Mouse (Mus musculus) layer of hippocampus, postnatal 14 days (tissue): Measurements from ENCODE around the gene Evi2b. TPM values are rescaled to one million over a fixed set of nuclear protein-coding genes. Genes with fewer than 3 reads are reported as not detected.

Experiments
- DNase-seq, 2 experiments: peaks; one replicate each; pipeline ENCODE4 v3.0.0; 2021 to 2022; ENCODE audit warnings: low spot score in 2 of 2, mixed read lengths in 1 of 2
- long read RNA-seq, 2 experiments: library from polyadenylated mRNA; stranded (forward); transcript quantifications; one replicate each; pipeline ENCODE4 v2.0.0; 2021
- total RNA-seq, 2 experiments: library from RNA; stranded (reverse); gene quantifications; 2 replicates each; pipeline ENCODE4 v1.2.3; 2021

Evi2b gene
- total RNA-seq, result under 1 TPM; 0.30 to 0.60 TPM
- long read RNA-seq, experiment 1, result 0 reads
- long read RNA-seq, experiment 2, result 0 reads

- no peak for DNase-seq
Observed at GRCm38 (mm10) chr11:79523560-79524309, at the start of gene Evi2b. Gene Evi2b (minus strand): TSS chr11:79523762.

DNA sequence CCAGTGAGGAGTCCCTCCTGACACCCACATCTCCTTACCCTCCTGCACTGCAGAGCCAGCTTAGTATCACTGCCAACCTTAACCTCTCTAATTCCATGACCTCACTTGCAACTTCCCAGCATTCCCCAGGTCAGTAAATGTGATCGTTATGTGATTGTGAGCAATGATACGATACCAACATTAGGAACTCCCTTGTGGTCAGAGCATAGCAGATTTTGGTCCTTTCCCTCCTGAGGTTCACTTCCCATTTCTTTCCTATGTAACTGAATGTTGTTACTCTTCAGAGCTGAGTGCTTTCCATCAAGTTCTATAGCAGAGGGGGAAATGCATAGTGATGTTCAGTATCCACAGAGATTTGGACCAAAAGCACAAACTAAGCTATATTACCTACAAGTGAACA is 46.8 kb upstream of the Evi2b start:
- no peak for DNase-seq

- no peak for DNase-seq
Observed at GRCm38 (mm10) chr11:79568197-79568911, 44.8 kb upstream of the Evi2b start.

GRCm38 (mm10) chr11:79566947-79567346 is 43.4 kb upstream of the Evi2b start:
- no peak for DNase-seq

DNA sequence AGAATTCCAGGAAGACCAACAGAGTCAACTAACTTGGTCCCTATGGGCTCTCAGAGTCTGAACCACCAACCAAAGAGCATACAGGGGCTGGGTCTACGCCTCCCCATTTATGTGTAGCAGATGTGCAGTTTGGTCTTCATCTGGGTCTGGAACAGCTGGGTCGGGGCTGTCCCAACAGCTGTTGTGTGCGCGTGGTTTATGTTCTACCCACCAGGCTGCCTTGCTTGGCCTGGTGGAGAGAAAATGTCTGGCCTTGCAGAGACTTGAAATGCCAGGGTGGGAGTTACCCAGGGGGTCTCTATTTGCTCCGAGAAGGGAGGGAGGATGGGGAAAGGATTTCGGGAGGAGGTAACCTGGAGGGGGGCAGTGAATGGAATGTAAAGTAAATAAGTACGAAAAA is 39.9 kb upstream of the Evi2b start:
- no peak for DNase-seq

DNA sequence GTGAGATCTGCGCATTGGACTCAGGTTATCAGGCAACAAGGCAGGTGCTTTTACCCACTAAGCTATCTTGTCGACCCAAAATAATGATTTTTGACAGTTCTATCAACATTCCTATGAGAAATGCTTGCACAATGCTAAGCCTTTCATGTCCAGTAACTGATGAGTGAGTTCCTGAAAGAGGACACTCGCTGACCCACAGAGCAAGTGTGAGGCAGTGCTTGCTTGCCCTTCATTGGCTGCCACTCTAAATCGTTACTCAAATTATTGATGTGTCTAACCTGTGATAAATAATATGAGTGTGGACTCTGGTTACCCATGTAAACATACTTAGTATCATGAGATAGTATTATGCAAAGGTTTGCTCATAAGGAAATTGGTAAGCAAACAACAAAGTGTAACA is 37.0 kb upstream of the Evi2b start:
- no peak for DNase-seq

DNA sequence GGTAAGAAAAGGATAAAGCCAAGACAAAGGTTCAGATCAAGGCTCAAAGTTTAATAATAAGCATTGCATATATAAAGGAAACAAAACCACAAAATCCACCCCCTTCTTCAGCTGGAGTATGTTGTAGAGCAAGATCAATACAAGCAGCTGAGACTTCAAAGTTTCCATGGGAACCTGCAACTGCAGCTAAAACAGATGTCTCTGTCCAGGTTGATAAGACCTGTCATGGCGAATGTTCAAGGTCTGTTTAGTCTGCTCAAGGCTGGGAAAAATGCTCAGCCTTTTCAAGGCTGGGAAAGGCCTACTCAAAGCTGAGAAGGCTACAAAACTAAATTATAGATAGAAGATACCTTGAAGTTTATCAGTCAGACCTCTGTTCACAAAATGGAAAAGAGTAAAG is 29.1 kb upstream of the Evi2b start:
- no peak for DNase-seq

- DNase-seq, result no peak
Observed at GRCm38 (mm10) chr11:79536293-79536692, 12.7 kb upstream of the Evi2b start.

- no peak for DNase-seq
Observed at GRCm38 (mm10) chr11:79535554-79535953, 12.0 kb upstream of the Evi2b start.

DNA sequence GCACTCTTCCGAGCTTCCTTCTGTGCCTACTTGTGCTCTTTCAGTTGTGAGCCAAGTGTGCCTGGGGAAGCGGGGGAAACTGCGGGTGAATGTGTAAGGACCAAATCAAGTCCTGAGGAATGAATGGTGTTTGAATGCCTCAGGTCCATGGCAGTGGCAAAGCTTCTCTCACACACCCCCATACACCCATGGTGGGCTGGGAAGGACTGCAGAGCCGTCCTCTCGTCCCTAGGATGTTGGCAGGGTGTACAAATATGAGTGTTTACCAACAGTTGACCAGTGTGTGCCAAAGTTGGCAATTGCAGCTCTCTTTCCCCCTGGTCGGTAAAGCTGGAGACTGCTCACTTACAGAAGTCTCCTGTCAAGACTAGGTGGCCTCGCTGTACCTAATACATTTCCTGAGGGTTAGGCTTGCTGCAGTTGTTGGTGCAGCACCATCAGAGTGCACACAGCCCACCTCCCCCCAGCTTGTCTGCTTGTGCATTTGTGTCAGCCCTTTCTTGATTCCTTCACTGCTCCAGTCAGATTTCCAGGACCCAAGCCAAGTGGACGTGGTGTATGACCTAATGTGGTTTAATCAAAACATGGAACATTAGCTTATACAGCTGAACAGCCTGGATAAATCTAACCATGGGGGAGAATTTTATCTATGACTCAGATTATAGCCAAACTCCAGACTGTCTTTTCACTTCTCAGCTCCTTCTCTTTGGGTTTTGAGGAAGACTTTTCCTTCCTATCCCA is 10.6 kb upstream of the Evi2b start:
- DNase-seq, result peak in 1 of 2 experiments; percentile 49

DNA sequence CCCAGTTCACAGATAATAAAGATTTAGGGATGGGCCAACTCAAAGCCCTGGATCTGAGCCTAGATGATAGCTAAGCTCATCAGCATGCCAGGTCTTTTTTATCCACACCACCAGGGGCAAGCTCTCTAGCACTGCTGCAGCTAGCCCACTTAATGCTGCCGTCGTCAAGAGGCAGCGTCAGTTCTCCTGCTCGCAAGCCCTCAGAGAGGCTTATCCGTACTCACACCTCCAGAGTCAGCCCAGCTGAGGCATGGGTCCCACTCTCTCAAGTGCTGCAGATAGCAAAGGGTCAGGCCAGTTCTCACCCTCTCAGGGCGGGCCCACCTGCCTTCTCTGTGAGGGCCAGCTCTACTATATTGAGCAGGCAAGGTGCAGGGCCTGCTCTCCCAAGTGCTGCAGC is 9.7 kb upstream of the Evi2b start:
- no peak for DNase-seq

GRCm38 (mm10) chr11:79531485-79531884 is 7.9 kb upstream of the Evi2b start:
- DNase-seq, result no peak

DNA sequence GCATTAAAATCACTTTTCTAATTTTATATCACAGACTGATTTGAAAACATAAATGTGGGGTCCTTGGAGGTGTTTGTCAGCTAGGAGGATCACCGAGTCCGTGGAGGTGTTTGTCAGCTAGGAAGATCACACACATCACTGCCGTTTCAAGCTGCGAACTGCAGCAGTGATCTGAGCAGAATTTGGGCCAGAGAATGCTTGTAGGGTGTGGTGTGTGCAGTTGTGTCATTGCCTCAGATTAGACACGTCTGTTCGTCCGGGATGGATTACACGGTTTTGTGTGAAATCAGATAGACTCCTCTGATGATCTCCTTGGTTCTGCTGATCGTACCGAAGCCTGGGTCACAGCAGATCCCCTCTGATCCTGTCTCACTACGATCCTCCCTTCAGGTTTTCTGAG is 7.2 kb upstream of the Evi2b start:
- DNase-seq, result no peak

- DNase-seq, result no peak
Observed at GRCm38 (mm10) chr11:79530333-79530761, 6.8 kb upstream of the Evi2b start, which contains the start of the genes Evi2 and Evi2a. Gene Evi2 (minus strand): TSS chr11:79530589. Gene Evi2a (minus strand): TSS chr11:79530609.

GRCm38 (mm10) chr11:79529736-79530135 is 6.2 kb upstream of the Evi2b start:
- no peak for DNase-seq

DNA sequence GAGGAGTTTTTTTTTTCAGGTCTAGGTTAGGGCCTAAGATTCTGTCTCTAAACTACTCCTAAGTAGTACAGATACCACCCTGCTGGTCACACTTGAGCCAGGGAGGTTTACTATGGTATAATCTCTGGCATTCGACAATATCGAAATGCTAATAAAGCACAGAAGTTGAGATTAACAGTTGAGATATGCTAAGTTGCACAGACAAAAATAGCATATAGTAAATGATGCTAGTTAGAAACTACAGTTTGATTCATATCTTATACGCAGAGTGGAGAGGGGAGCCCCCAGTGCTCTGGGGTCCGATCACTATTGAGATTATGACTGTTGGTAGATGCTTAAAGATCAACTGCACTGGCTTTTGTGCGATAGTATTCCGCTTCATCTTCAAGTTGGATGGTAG is 5.7 kb upstream of the Evi2b start:
- no peak for DNase-seq

- DNase-seq, result no peak
Observed at GRCm38 (mm10) chr11:79528601-79529000, 5.0 kb upstream of the Evi2b start.

- no peak for DNase-seq
Observed at GRCm38 (mm10) chr11:79527739-79528384, 4.3 kb upstream of the Evi2b start.

DNA sequence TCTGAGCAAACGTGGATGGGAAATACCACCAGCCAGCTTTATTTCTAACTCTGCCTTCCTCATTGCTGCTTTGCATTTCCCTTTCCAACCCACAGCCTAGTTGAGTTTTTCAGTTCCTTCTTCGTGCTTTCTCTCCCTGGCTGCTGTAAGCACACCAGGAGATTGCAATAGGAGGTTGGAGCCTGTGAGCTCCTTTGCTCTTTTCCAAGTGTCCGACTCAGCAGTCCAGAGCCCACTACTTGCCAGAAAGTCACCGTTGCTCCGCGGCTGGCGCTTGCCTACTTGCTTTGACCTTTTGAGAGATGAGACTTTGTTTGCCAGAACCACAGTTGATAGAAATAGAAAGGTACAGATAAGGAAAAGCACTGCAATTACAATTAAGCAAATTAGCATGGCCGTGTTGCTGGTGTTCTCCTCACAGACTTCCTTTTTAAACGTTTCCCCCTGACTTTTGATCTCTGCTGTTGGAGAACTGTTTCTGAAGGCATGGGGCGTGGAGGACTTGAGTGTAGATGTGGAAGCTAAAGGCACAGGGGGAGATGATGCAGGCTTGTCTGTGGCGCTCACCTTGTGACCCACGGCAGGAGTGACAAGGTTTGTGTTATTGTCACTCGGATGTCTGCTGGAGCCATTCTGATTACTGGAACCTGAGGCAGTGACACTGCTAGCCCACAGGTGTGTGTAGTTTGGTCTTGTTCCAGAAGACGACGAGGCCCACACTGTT is 3.6 kb upstream of the Evi2b start:
- peak in 1 of 2 experiments; percentile 8 for DNase-seq

DNA sequence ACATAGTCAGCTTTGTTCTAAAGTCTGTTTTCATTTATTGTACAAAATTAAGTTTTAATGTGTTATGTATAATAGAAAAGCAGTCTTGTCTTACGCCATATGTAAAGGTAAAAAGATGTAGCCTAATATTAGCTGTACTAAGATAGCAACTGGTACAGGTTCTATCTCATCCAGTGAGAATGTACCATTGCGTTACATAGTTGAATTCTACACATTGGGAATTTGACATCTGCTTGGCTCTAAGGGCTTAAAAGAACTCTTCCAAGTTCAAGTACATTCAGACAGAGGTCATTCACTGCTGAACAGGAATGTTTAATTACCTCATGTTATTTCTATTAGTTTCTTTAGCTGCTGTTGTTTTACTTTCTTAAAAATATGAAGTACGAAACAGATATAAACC is 3.0 kb upstream of the Evi2b start:
- DNase-seq, result no peak

- no peak for DNase-seq
Observed at GRCm38 (mm10) chr11:79524310-79524575, 681 bp upstream of the Evi2b start.
